Mouse (Mus musculus) kidney, embryonic 16.5 days (tissue): ENCODE data around the gene Srsf3. TPM values are rescaled to one million over a fixed set of nuclear protein-coding genes. Genes with fewer than 3 reads are reported as not detected.
"Not testable (repeated sequence)": the region's sequence is repeated elsewhere in the genome, so short reads cannot be mapped to it uniquely, and the experiment has no call there.

Source experiments
- ATAC-seq: fragments of 200-750 bp; cut with Nextera tagmentation; 2 replicates; pipeline ENCODE4 v1.8.0; 2017; ENCODE audit warnings: moderate TSS enrichment; ENCODE audit not compliant: low FRiP score, low TSS enrichment
- H3K27ac ChIP-seq: fragments of 300-500 bp; sonication (generic); 2 replicates; pipeline ENCODE4 v1.5.1; 2014; ENCODE audit warnings: low read length
- H3K27me3 ChIP-seq: fragments of 300-500 bp; sonication (generic); 2 replicates; pipeline ENCODE4 v1.6.1; 2014; ENCODE audit warnings: low read length, control low read depth, mixed read lengths; ENCODE audit not compliant: insufficient read depth
- H3K36me3 ChIP-seq: fragments of 300-500 bp; sonication (generic); 2 replicates; pipeline ENCODE4 v1.6.1; 2014; ENCODE audit warnings: low read length, control low read depth, mixed read lengths; ENCODE audit not compliant: insufficient read depth
- H3K4me1 ChIP-seq: fragments of 300-500 bp; sonication (generic); 2 replicates; pipeline ENCODE4 v1.6.1; 2014; ENCODE audit warnings: low read length, control low read depth, mixed read lengths; ENCODE audit not compliant: insufficient read depth
- H3K4me2 ChIP-seq: fragments of 300-500 bp; sonication (generic); replicated peaks from 2 replicates; pipeline ENCODE4 v1.6.1; 2014; ENCODE audit warnings: low read depth, low read length
- H3K4me3 ChIP-seq: fragments of 300-500 bp; sonication (generic); 2 replicates; pipeline ENCODE4 v1.5.1; 2014; ENCODE audit warnings: mild to moderate bottlenecking, low read length
- H3K9ac ChIP-seq: fragments of 300-500 bp; sonication (generic); replicated peaks from 2 replicates; pipeline ENCODE4 v1.6.1; 2014; ENCODE audit warnings: low read length
- H3K9me3 ChIP-seq: fragments of 300-500 bp; sonication (generic); 2 replicates; pipeline ENCODE4 v1.6.1; 2016; ENCODE audit warnings: low read length, control low read depth
- WGBS: fragments of 180-500 bp; shearing (Covaris S2); extraction: QIAGEN DNeasy Blood & Tissue Kit; methylation state at CpG from one replicate; pipeline ENCODE4 v1.1.7; 2014; 5-methylcytosine and 5-hydroxymethylcytosine counted together
- polyA plus RNA-seq: library from polyadenylated mRNA; unstranded; fragments of >200 nt; fragmentation: Nextera tagmentation; extraction: Ambion mirVana; gene quantifications from 2 replicates; pipeline ENCODE4 v1.2.1, GENCODE M21; 2015

Srsf3 gene
- polyA plus RNA-seq, 1 experiment from 2014 or later = 597 TPM

DNA sequence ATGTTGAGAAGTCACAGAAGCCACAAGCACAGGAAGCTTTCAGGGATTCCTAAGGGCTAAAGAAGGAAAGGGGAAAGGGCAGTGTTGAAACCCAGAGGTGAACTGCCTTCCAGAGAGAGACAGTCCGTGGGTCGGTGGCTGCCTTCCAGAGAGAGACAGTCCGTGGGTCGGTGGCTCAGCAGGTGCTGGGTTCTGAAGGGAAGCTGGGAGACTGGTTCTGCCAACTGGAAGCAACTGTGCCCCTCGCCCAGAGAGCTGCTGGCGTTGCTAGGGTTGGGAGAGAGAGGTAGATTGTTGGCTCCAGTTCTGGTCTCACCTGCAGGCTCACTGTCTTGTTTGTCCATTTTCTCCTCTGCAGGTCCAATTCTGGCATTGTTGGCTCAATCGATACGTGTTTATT lies 26.1 kb downstream of the Srsf3 start:
- no peak for ATAC-seq

DNA sequence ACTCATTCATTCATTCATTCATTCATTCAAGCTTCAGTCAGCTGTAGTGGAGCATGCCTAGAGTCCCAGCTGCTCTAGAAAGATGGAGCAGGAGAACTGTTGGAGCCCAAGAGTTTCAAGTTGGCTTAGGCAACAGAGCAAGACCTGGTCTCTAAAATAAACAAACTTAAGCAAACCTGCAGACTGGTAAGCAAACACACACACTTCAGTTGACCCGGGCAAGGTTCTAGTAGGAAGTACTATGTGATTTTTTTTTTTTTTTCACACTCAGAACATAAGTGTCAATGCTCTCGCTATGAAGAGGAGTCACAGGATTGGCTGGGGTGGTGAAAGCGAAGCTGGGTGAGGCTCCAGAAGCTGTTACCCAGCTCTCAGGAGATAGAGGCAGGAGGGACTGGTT lies 27.2 kb downstream of the Srsf3 start:
- Histone ChIP-seq H3K27me3 (no peaks in the 10 kb centered on the region), H3K36me3 (no peaks in the 10 kb centered on the region), H3K4me2 (no peak overlapping the region), H3K9ac (no peak overlapping the region), H3K4me3 (no peak overlapping the region), H3K4me1 (peaks cover 41% of the 10 kb centered on the region), H3K9me3 (no peaks in the 10 kb centered on the region), H3K27ac (no peak overlapping the region)
- no peak for ATAC-seq
- WGBS = 85% methylated on average over 3 of the region's 3 CpGs

More for the DNA sequence above, 26.1 kb downstream of the Srsf3 start:
- H3K27ac ChIP-seq = no peak overlapping the region
- peaks cover 52% of the 10 kb centered on the region for H3K4me1 ChIP-seq
- H3K4me3 ChIP-seq = no peak overlapping the region
- H3K36me3 ChIP-seq = no peaks in the 10 kb centered on the region
- no peak overlapping the region for H3K4me2 ChIP-seq
- H3K9ac ChIP-seq = no peak overlapping the region
- H3K27me3 ChIP-seq = no peaks in the 10 kb centered on the region
- no peaks in the 10 kb centered on the region for H3K9me3 ChIP-seq
- 75% methylated on average over 8 of the region's 8 CpGs for WGBS

DNA sequence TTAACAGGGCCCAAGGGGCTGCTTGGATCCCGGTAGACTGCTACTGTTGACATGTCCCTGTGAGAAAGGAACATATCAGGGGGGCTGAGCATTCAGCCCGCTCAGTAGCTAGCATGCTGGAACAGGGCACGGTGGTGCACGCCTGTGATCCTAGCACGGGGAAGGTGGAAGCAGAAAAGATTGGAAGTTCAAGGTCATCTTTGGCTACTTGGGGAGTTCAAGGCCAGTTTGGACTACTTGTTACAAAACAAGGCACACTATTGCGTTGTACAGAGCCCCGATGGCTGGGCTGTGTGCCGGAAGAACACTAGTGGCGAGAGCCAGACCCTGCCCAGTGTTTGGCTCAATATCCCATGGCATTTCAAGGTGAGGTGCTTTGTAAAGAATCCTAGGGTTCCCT lies 28.5 kb downstream of the Srsf3 start:
- no peaks in the 10 kb centered on the region for H3K9me3 ChIP-seq
- H3K27ac ChIP-seq = no peak overlapping the region
- 89% methylated on average over 9 of the region's 9 CpGs for WGBS
- H3K4me3 ChIP-seq = no peak overlapping the region
- ATAC-seq = no peak
- H3K4me2 ChIP-seq = no peak overlapping the region
- H3K4me1 ChIP-seq = peaks cover 34% of the 10 kb centered on the region
- no peaks in the 10 kb centered on the region for H3K36me3 ChIP-seq
- H3K9ac ChIP-seq = no peak overlapping the region
- H3K27me3 ChIP-seq = no peaks in the 10 kb centered on the region

DNA sequence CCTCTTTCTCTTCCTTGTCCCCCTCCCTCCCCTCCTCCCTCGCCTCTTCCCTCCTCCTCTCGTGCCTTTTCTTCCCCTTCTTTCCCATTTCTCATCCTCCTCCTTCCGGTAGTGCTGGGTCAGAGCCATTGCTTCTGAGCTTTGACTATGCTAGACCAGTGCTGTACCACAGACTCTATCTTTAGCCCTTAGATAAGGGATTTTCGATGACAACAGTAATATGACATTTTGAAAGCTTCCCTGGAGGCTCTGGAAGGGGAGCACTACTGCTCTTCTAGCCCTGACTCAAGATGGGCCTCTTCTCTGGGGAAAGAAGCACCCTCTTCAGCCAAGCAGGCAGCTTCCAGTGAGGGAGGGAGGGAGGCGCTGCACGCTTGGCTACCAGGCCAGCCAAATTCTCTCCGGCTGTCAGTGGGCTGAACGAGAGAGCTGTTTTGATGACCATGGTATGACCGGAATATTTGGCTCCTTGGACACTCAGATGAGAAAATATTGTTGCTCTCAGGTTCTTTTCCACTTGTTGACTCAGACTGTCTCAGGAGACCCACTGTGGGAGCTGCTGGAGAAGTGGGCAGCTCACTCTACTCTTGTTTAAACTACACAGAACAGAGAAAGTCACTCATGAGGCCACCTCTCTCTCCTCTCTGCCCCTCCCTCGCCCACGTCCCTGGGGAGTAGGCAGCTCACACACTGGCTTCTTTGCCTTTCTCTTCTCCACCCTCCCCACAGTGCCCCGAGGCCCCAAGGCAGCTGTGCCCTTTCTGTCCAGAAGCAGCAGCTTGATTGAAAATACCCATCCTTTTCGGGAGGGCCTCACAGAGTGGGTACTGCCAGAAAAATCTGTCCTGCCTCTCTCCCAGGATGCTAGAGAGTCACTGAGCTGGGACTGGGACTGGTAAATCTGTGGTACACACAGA lies 29.9 kb downstream of the Srsf3 start:
- 0 out of 2 replicates have a peak, but pooled peaks have one; percentile 9 for ATAC-seq
- 35% methylated on average over 13 of the region's 13 CpGs for WGBS
- Histone ChIP-seq H3K9ac (0 out of 2 replicates have a peak overlapping the region, but pooled peaks have one; percentile 22), H3K9me3 (no peaks in the 10 kb centered on the region), H3K4me1 (peaks cover 20% of the 10 kb centered on the region), H3K4me3 (no peak overlapping the region), H3K27ac (0 out of 2 replicates have a peak overlapping the region, but pooled peaks have one; percentile 25), H3K4me2 (no peak overlapping the region), H3K36me3 (no peaks in the 10 kb centered on the region), H3K27me3 (no peaks in the 10 kb centered on the region)

DNA sequence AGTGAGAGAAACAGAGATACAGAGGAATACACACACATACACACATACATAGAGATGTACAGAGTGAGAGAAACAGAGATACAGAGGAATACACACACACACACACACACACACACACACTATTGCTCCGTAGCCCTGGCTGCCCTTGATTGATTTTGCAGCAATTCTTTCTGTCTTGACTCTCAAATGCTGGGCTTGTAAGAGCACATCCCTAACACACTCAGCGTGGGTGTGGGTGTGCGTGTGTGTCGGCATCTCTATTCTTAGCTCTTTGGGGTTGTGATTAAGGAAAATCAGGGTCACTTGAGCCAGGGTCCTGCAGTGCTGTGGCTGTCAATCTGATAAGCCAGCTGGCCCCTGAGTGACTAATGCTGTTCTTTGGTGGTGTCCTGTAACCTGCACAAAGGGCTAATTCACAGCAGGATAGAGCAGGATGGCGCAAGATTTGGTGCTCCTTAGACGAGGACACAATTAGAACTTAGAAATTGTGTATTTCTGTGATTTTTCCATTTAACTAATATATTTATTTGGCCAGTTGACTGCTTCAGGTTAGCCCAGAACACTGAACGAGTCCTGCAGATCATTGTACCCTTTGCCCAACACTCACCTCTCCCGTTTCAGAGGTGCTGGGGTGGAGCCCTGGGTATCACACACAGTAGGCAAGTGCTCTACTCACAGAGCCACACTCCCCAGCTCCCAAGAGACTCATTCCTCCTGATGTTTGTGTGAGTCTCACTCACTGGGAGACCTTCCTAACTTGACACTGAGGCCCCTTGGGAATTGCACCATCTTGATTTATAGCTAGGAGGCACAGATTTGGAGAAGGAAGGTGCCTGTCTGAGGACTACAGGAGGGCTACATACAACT lies 30.9 kb downstream of the Srsf3 start:
- Histone ChIP-seq H3K27ac (no peak overlapping the region), H3K9me3 (no peaks in the 10 kb centered on the region), H3K4me3 (no peak overlapping the region), H3K4me1 (peaks cover 16% of the 10 kb centered on the region), H3K36me3 (no peaks in the 10 kb centered on the region), H3K27me3 (no peaks in the 10 kb centered on the region), H3K4me2 (no peak overlapping the region), H3K9ac (no peak overlapping the region)
- WGBS = 60% methylated on average over 8 of the region's 8 CpGs
- no peak for ATAC-seq

DNA sequence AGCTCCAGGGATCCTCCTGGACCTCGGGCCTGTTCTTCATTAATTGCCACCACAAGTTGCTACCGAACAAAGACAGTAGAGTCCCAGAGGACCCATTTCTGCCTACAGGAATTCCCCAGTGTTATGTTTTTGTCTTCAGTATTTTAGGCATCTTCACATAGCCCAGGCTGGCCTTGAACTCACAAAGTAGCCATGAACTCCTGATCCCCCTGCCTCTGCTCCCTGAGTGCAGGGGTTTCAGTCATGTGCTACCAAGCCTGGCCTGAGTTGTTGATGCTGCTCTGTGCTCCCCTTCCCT lies 31.5 kb downstream of the Srsf3 start:
- no peak for ATAC-seq
- Histone ChIP-seq H3K9ac (no peak overlapping the region), H3K4me3 (no peak overlapping the region), H3K4me2 (no peak overlapping the region), H3K27ac (no peak overlapping the region), H3K4me1 (peaks cover 15% of the 10 kb centered on the region), H3K27me3 (no peaks in the 10 kb centered on the region), H3K36me3 (no peaks in the 10 kb centered on the region), H3K9me3 (no peaks in the 10 kb centered on the region)
- WGBS = 72% methylated on average over 2 of the region's 2 CpGs

DNA sequence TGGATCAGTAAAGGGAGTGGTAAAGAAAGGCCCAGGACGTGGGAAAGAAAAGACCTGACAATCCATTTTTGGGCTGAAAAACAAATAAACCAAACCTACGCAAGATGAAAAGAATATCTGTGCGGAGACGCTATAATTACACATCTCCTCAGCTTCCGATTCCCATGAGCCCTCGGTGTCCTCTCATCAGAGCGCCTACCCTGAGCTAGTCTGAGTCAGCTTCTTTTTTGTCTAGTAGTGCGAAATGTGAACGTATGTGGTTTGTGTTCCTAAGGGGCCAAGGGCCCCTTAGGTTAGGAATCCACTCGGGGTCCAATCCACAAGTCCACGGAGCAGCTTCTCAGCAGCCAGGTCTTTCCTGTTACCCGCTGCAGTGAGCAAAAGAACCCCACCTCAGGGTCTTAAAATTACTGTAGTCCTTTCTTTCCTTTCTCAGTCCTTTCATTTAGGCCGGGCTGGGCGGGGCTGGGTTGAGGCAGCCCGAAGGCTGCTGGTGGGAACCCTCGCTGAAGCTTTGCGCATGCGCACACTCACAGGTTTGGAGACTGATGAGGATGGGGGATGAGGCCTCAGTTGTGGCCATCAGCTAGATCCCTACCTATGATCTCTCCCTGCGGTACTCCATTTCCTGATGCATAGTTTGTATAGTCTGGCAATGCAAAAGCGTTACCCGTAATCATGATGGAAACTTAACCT lies 33.0 kb downstream of the Srsf3 start:
- Histone ChIP-seq H3K4me3 (no peak overlapping the region), H3K9ac (no peak overlapping the region), H3K4me1 (peaks cover 29% of the 10 kb centered on the region), H3K4me2 (no peak overlapping the region), H3K27me3 (no peaks in the 10 kb centered on the region), H3K27ac (no peak overlapping the region), H3K9me3 (no peaks in the 10 kb centered on the region), H3K36me3 (no peaks in the 10 kb centered on the region)
- ATAC-seq = no peak
- WGBS = 84% methylated on average over 21 of the region's 21 CpGs

DNA sequence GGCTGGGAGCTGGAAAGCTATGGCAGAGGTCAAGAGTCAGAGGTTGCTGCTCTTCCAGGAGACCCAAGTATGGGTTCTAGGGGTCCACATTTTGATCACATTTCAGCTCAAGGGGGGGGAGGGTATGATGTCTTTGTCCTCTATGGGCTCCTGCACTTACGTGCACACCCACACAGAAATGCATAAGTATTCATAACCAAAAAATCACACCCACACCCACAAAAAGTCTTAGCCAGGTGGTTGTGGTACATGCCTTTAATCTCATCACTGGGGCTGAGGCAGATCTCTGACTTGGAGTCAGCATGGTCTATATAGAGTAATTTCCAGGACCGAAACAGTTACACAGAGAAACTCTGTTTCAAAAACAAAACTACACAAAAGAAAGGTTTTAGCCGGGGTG lies 33.5 kb downstream of the Srsf3 start:
- Histone ChIP-seq H3K9ac (no peak overlapping the region), H3K4me3 (no peak overlapping the region), H3K27me3 (no peaks in the 10 kb centered on the region), H3K36me3 (no peaks in the 10 kb centered on the region), H3K27ac (no peak overlapping the region), H3K4me2 (no peak overlapping the region), H3K9me3 (no peaks in the 10 kb centered on the region), H3K4me1 (peaks cover 32% of the 10 kb centered on the region)
- 96% methylated on average over 3 of the region's 3 CpGs for WGBS
- no peak for ATAC-seq

DNA sequence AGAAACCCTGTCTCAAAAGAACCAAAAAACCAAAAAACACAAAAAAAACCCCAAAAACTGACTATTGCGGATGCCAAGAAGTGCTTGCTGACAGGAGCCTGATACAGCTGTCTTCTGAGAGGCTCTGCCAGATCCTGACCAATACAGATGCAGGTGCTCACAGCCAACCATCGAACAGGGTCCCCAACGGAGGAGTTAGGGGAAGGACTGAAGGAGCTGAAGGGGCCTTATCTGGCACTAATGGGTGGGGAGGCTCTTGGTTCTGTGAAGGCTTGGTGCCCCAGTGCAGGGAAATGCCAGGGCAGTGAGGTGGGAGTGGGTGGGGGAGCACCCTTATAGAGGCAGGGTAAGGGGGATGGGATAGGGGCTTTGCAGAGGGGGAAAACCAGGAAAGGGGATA lies 35.0 kb downstream of the Srsf3 start:
- H3K4me2 ChIP-seq, H3K9ac ChIP-seq, H3K27me3 ChIP-seq, H3K36me3 ChIP-seq, ATAC-seq, H3K9me3 ChIP-seq, H3K27ac ChIP-seq, H3K4me3 ChIP-seq: not testable (repeated sequence)
- 90% methylated on average over 3 of the region's 3 CpGs for WGBS
- H3K4me1 ChIP-seq = peaks cover 35% of the 10 kb centered on the region
